Mouse (Mus musculus) neural tube, embryonic 11.5 days (tissue): ENCODE measurements around the gene Jph2. TPM values are rescaled to one million over a fixed set of nuclear protein-coding genes. Genes with fewer than 3 reads are reported as not detected.
A peak's percentile ranks its signal among the peaks of the same experiment; 100 is the strongest.

Experiments used
- ATAC-seq: fragments of 200-750 bp; cut with Nextera tagmentation; 2 replicates; pipeline ENCODE4 v1.8.0; 2017; ENCODE audit warnings: moderate number of reproducible peaks, mild to moderate bottlenecking, moderate TSS enrichment, moderate library complexity; ENCODE audit not compliant: insufficient read depth, low FRiP score, low TSS enrichment
- DNase-seq: peaks from one replicate; pipeline ENCODE4 v3.0.0-alpha.2; 2015; ENCODE audit warnings: low spot score
- H3K27ac ChIP-seq: fragments of 300-500 bp; sonication (generic); 2 replicates; pipeline ENCODE4 v1.5.1; 2014; ENCODE audit warnings: low read depth, mild to moderate bottlenecking, low read length
- H3K27me3 ChIP-seq: fragments of 300-500 bp; sonication (generic); 2 replicates; pipeline ENCODE4 v1.6.1; 2014; ENCODE audit warnings: mild to moderate bottlenecking, low read length, mixed read lengths; ENCODE audit not compliant: control insufficient read depth, insufficient read depth
- H3K36me3 ChIP-seq: fragments of 300-500 bp; sonication (generic); 2 replicates; pipeline ENCODE4 v1.6.1; 2014; ENCODE audit warnings: mild to moderate bottlenecking, low read length, moderate library complexity, mixed read lengths; ENCODE audit not compliant: control insufficient read depth, insufficient read depth
- H3K4me1 ChIP-seq: fragments of 300-500 bp; sonication (generic); 2 replicates; pipeline ENCODE4 v1.6.1; 2014; ENCODE audit warnings: low read length, mixed read lengths; ENCODE audit not compliant: control insufficient read depth, insufficient read depth
- H3K4me2 ChIP-seq: fragments of 300-500 bp; sonication (generic); 2 replicates; pipeline ENCODE4 v1.6.1; 2014; ENCODE audit warnings: low read depth, mild to moderate bottlenecking, moderate library complexity
- H3K4me3 ChIP-seq: fragments of 300-500 bp; sonication (generic); 2 replicates; pipeline ENCODE4 v1.5.1; 2014; ENCODE audit warnings: low read depth, low read length
- H3K9ac ChIP-seq: fragments of 300-500 bp; sonication (generic); 2 replicates; pipeline ENCODE4 v1.6.1; 2014; ENCODE audit warnings: mild to moderate bottlenecking, low read length
- H3K9me3 ChIP-seq: fragments of 300-500 bp; sonication (generic); 2 replicates; pipeline ENCODE4 v1.6.1; 2016; ENCODE audit warnings: low read length; ENCODE audit not compliant: control insufficient read depth
- WGBS: fragments of 180-500 bp; shearing (Covaris S2); extraction: QIAGEN DNeasy Blood & Tissue Kit; methylation state at CpG from one replicate; pipeline ENCODE4 v1.1.7; 2014; 5-methylcytosine and 5-hydroxymethylcytosine counted together
- polyA plus RNA-seq: library from polyadenylated mRNA; unstranded; fragments of >200 nt; fragmentation: Nextera tagmentation; extraction: Ambion mirVana; gene quantifications from 2 replicates; pipeline ENCODE4 v1.2.1, GENCODE M21; 2014

The Jph2 gene
- polyA plus RNA-seq: 0.50 and 0.52 TPM in 2 replicates

DNA sequence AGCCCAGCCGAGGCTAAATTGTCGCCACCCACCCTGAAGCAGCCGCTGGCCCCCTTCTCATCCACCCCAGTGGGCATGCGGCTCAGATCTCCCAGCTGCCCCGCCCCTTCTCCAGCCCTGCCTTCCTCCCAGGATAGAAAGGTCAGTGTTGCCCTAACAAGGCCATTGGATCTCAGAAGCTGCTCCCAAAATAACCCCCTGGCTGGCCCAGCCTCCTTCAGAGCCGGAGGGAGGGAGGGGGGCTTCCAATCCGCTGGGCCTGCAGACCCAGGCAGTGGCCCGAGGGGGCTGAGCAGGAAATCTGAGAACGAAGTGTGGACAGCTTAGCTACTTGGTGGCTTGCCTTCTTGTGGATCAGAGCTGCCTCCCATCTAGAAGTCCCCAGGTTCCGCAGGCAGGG lies at the start of gene Jph2:
TSS of gene Jph2 (minus strand) at position 89 of the 400 bp plus-strand sequence.
- H3K9me3 ChIP-seq: no peaks in the 10 kb centered on the region
- H3K36me3 ChIP-seq: no peaks in the 10 kb centered on the region
- no peak within 1 kb of the TSS for H3K4me3 ChIP-seq
- DNase-seq (peak; percentile 43), ATAC-seq (no peak)
- no peaks in the 10 kb centered on the region for H3K4me1 ChIP-seq
- H3K27ac ChIP-seq: no peak within 1 kb of the TSS
- H3K4me2 ChIP-seq: 0 out of 2 replicates have a peak within 1 kb of the TSS, but pooled peaks have one; percentile 17
- no peaks in the 10 kb centered on the region for H3K27me3 ChIP-seq
- 13% methylated on average over 10 of the region's 10 CpGs for WGBS
- H3K9ac ChIP-seq: 0 out of 2 replicates have a peak within 1 kb of the TSS, but pooled peaks have one; percentile 12

DNA sequence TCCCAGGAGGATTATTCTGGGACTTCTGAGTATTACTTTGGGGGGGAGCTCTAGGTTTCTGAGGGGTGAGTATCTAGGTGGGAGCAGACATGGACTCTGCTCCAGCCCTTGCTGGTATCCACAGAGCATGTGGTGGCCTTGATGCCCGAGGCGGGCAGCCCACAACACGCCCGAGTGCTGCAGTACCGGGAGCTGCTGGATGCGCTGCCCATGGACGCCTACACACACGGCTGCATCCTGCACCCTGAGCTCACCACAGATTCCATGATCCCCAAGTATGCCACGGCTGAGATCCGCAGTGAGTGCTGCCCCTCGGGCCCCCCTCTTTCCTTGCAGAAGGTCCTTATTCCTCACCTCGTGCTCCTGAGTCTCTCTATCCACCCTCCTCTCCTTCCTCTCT lies 49.6 kb upstream of the Jph2 start:
- WGBS: 81% methylated on average over 12 of the region's 12 CpGs
- no peak for DNase-seq
- Histone ChIP-seq H3K36me3 (no peaks in the 10 kb centered on the region), H3K9me3 (no peaks in the 10 kb centered on the region), H3K4me2 (no peak overlapping the region), H3K27me3 (no peaks in the 10 kb centered on the region), H3K4me3 (no peak overlapping the region), H3K27ac (no peak overlapping the region), H3K4me1 (no peaks in the 10 kb centered on the region), H3K9ac (no peak overlapping the region)
- ATAC-seq: no peak

DNA sequence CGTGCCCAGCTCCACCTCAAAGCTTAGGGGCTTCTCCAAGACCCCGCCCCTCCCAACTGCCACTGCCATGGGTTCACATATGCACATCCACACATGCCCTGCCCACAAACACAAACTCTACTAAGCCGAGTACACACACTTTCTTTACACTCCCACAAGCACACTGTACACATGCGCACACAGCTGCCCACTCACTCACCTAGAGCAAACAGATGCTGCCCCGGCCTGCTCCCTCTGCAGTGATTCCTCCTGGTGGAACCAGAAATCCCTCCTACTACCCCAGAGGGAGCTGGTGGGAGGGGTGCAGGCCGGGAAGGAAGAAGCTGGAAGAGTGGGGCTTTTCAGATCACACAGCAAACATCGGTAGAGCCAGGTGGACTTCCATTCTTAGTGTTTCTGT lies 46.2 kb upstream of the Jph2 start:
- WGBS: 71% methylated on average over 7 of the region's 7 CpGs
- H3K27me3 ChIP-seq: no peaks in the 10 kb centered on the region
- H3K27ac ChIP-seq: no peak overlapping the region
- H3K4me2 ChIP-seq: no peak overlapping the region
- no peaks in the 10 kb centered on the region for H3K9me3 ChIP-seq
- H3K36me3 ChIP-seq: no peaks in the 10 kb centered on the region
- DNase-seq: no peak
- ATAC-seq: no peak
- H3K4me3 ChIP-seq: no peak overlapping the region
- H3K9ac ChIP-seq: 0 out of 2 replicates have a peak overlapping the region, but pooled peaks have one; percentile 6
- no peaks in the 10 kb centered on the region for H3K4me1 ChIP-seq

DNA sequence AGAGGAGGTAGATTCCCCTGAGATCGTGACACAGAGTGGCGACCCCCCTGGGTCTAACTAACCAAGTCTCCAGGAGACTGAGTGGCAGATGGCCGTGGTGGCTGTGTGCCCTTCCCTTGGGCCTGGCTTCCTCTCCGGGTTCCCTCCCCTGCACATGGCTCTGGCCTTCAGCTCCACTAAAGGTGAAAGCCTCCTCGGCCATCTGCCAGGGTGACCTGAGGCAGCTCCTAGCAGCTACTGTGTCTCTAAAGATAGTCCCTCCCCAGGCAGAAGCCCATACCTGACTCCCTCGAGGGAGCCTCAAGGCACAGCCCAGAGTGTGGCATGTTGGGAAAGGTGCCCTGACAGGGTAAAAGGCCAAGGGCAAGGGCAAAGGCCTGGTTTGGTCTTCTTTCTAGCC lies 45.8 kb upstream of the Jph2 start:
- Histone ChIP-seq H3K4me2 (no peak overlapping the region), H3K27ac (no peak overlapping the region), H3K27me3 (no peaks in the 10 kb centered on the region; the same call in 1 of the 2 replicates), H3K4me3 (no peak overlapping the region), H3K36me3 (no peaks in the 10 kb centered on the region), H3K9me3 (no peaks in the 10 kb centered on the region), H3K9ac (no peak overlapping the region), H3K4me1 (no peaks in the 10 kb centered on the region)
- ATAC-seq: no peak
- no peak for DNase-seq
- 74% methylated on average over 6 of the region's 6 CpGs for WGBS

DNA sequence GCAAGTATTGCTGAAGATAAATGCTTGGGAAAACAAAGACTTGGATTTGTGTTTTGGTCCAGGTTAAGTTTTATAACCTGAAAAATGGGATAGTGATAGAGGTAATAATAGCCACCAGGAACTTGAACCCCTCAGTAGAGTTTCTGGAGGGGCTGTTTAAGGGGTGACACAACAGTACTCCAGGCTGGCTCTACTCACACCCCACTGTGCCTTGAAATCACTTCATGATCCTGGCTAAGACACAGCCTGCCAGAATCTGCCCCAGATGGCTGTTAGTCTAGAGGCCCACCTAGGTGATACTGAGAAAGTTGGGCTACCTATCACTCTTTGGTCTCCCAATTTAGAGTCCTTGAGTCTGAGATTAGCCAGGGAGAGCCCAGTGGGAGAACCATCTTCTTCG lies 41.7 kb upstream of the Jph2 start:
- no peak for ATAC-seq
- no peaks in the 10 kb centered on the region; the same call in 1 of the 2 replicates for H3K27me3 ChIP-seq
- peak overlapping the region; percentile 72 for H3K4me2 ChIP-seq
- H3K36me3 ChIP-seq: no peaks in the 10 kb centered on the region
- 86% methylated on average over 1 of the region's 1 CpGs for WGBS
- H3K9me3 ChIP-seq: no peaks in the 10 kb centered on the region
- peak overlapping the region; percentile 64 for H3K4me3 ChIP-seq
- no peak for DNase-seq
- H3K9ac ChIP-seq: no peak overlapping the region; the same call in 1 of the 2 replicates
- H3K27ac ChIP-seq: no peak overlapping the region
- no peaks in the 10 kb centered on the region for H3K4me1 ChIP-seq

DNA sequence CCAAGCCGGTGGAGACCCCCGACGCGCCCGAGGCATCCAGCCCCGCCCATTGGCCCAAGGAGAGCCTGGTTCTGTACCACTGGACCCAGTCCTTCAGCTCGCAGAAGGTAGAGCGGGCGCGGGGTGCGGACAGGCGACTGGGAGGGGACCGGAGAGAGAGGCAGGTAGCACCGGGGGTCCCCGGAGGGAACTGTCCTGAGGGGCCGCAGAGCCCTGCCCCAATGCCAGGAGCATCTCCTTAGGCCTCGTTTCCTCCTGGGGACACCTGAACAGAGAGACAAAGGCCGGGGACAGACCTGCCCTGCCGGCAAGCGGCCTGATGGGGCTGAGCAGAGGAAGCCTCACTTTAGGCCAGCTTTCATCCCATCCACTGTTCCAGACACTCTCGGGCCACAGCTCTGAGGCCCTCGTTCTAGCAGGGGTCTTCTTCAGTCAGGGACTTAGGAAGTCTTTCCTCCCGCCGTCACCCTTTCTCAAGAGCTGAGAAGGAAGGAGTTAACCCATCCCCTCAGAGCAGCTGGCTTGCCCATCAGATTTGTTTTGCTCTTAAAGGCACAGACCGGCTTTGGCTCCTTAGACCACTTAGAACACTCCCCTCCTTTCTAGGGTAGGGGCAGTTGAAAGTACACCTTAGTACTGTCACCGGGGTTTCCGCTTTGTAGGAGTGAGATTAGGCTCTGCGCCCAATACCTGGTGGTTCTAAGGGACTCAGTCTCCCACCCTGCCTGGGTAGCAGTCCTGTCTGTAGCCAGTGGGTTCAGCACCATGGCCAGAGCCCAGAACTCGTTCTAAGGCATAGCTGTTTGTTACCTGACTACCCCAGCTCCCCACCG lies 41.0 kb upstream of the Jph2 start:
- Histone ChIP-seq H3K36me3 (no peaks in the 10 kb centered on the region), H3K9ac (peak overlapping the region; percentile 82), H3K4me2 (peak overlapping the region; percentile 72), H3K9me3 (no peaks in the 10 kb centered on the region), H3K4me3 (peak overlapping the region; percentile 64), H3K4me1 (no peaks in the 10 kb centered on the region), H3K27ac (peak overlapping the region; percentile 37; the same call in 1 of the 2 replicates), H3K27me3 (no peaks in the 10 kb centered on the region; the same call in 1 of the 2 replicates)
- ATAC-seq (peak; percentile 49), DNase-seq (peak; percentile 71)
- WGBS: 2% methylated on average over 30 of the region's 30 CpGs

DNA sequence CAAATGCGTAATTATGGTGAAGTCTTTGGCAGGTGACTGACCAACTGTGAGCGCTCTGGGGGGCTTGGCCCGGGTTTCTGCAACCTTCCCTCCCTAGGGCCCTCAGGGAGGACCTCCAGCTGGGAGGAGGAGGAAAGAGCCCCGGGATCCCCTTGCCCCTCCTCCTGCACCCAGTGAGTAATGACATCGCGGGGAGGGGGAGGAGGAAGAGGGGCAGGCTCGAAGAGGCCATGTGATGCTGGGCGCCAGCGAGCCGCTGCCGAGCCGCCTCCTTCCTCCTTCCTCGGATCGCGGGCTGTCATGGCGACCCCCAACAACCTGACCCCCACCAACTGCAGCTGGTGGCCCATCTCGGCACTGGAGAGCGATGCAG lies 40.4 kb upstream of the Jph2 start, which contains the start of gene Gdap1l1:
TSS of gene Gdap1l1 (plus strand) at position 231 of the 373 bp plus-strand sequence.
- ATAC-seq (peak; percentile 79), DNase-seq (peak; percentile 79)
- Histone ChIP-seq H3K27me3 (no peaks in the 10 kb centered on the region; the same call in 1 of the 2 replicates), H3K4me3 (peak within 1 kb of the TSS; percentile 64), H3K27ac (peak within 1 kb of the TSS; percentile 37; the same call in 1 of the 2 replicates), H3K4me2 (peak within 1 kb of the TSS; percentile 72), H3K9me3 (no peaks in the 10 kb centered on the region), H3K36me3 (no peaks in the 10 kb centered on the region), H3K9ac (peak within 1 kb of the TSS; percentile 82), H3K4me1 (no peaks in the 10 kb centered on the region)
- WGBS: 2% methylated on average over 13 of the region's 18 CpGs

DNA sequence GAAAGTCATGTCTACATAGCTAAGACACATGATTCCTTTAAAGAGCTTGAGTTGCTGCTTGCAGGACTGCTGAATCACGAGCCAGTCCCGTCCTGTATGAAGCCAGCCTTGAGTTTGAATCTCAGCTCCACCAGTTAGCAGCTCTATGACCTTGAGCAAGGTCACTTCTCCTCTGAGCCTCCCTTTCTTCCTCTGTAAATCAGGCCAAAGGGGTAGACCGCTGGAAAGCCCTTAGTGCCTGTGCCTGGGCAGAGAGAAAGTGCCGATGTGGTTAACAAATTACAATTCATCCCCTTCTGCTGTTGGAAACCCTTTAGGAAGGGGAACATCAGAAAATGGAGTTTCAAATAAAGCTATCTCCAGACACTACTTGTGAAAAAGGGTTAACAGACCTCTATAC lies 40.0 kb upstream of the Jph2 start:
- no peaks in the 10 kb centered on the region for H3K4me1 ChIP-seq
- no peaks in the 10 kb centered on the region for H3K9me3 ChIP-seq
- H3K36me3 ChIP-seq: no peaks in the 10 kb centered on the region
- H3K9ac ChIP-seq: no peak overlapping the region
- 43% methylated on average over 4 of the region's 4 CpGs for WGBS
- peak overlapping the region; percentile 64; the same call in 1 of the 2 replicates for H3K4me3 ChIP-seq
- H3K27ac ChIP-seq: no peak overlapping the region
- no peak for DNase-seq
- no peak for ATAC-seq
- H3K4me2 ChIP-seq: peak overlapping the region; percentile 72
- no peaks in the 10 kb centered on the region; the same call in 1 of the 2 replicates for H3K27me3 ChIP-seq
